Mouse (Mus musculus): ENCODE measurements around the gene Gm47283.
"Not testable (repeated sequence)": the region's sequence is repeated elsewhere in the genome, so short reads cannot be mapped to it uniquely, and the experiment has no call there.

Gm47283 gene

DNA sequence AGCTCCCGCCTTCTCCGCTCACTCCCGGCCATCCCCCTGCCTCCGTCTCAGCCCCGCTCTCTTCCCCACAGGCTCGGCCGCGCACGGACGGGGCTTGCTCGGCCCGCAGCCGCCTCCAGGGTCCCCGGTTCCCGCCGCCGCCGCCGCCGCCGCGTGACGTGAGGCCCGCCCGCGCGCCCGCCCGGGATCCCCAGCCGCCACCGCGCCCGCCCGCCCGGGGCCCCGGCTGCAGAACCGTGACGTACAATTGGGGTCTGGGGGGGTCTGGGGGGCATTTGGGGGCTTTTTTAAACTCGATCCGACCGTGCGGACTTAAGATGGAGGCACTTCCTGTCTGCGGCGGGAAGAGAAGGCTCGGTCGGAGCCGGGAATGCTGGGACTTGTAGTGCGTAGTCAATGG lies at the start of gene Gm47283:
TSS of gene Gm47283 (plus strand) at position 301 of the 400 bp plus-strand sequence.
- not testable (repeated sequence) for DNase-seq

DNA sequence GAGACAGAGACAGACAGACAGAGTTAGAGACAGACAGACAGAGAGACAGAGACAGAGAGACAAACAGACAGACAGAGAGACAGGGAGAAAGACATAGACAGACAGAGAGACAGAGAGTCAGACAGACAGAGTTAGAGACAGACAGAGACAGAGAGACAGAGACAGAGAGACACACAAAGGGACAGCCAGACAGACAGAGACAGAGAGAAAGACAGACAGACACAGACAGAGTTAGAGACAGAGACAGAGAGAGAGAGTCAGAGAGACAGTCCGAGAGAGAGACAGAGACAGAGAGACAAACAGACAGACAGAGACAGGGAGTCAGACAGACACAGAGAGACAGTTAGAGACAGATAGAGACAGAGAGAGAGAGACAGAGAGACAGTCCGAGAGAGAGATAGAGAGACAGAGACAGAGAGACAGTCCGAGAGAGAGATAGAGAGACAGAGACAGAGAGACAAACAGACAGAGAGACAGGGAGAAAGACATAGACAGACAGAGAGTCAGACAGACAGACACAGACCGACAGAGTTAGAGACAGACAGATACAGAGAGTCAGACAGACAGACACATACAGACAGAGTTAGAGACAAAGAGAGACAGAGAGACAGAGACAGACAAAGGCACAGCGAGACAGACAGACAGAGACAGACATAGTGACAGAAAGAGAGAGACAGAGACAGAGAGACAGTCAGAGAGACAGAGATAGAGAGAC lies 49.2 kb upstream of the Gm47283 start:
- not testable (repeated sequence) for DNase-seq

GRCm38 (mm10) chrY:90736217-90737000 lies 48.1 kb upstream of the Gm47283 start:
- not testable (repeated sequence) for DNase-seq

- DNase-seq = no peak
Measured at GRCm38 (mm10) chrY:90737606-90738430, 46.7 kb upstream of the Gm47283 start.

DNA sequence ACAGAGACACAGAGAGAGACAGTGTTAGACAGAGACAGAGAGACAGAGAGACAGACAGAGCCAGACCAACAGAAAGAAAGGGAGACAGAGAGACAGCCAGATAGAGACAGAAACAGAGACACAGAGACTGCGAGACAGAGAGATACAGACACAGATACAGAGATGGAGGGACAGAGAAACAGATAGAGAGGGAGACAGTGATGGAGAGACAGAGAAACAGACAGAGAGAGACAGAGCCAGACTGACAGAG lies 46.2 kb upstream of the Gm47283 start:
- no peak for DNase-seq

DNA sequence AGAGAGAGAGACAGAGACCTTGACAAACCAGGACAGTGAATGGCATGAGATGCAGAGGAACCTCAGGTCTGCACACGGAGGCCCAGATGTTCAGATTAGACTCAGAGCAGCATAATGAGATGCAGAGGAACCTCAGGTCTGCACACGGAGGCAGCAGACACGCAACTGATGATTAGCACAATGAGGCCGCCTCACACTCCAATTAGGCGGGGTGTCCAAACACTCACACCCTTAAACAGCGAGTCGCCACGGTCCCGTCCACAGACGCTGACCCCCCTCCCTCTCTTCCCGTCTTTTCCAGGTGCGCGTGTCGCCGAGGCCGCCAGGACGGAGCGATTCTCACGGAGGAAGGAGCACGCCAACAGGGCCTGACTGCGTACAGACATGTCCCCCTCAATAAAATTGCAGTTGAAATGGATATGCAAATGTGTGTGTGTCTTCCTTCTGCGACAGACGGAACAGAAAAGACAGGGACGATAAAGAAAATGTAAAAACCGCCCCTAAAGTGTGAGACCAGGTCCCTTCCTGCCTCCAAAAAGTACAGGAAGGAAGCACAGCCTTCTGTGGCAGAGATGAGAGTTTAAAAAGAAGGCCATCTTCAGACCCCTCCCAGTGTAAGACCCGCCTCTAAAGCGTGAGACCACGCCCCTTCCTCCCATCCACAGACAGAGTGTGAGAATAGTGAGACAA lies 45.6 kb upstream of the Gm47283 start:
- DNase-seq = not testable (repeated sequence)

DNA sequence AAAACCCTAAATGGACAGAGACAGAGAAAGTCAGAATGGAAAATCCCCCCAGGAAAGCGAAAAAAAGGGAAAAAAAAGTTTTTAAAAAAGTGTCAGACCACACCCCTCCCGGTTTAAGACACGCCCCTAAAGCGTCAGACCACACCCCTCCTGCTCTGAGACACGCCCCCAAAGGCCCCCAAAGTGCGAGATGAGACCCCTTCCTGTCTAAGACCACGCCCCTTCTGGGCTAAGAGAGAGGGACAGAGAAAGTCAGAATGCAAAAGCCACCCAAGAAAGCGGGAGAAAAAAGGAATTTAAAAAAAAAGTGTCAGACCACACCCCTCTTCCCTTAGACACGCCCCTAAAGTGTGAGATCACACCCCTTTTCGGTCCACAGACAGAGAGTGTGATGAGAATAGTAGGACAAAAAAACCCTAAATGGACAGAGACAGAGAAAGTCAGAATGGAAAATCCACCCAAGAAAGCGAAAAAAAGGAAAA lies 45.0 kb upstream of the Gm47283 start:
- not testable (repeated sequence) for DNase-seq

DNA sequence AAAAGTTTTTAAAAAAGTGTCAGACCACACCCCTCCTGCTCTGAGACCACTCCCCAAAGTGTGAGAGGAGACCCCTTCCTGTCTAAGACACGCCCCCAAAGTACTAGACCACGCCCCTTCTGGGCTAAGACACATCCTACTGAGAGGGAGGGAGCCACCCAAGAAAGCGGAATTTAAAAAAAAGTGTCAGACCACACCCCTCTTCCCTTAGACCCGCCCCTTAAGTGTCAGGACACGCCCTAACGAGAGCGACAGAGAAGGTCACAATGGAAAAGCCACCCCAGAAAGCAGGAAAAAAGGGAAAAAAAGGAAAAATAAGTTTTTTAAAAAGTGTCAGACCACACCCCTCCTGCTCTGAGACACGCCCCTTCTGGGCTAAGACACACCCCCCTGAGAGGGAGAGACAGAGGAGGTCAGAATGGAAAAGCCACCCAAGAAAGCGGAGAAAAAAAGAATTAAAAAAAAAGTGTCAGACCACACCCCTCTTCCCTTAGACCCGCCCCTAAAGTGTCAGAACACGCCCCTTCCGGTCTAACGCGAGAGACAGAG lies 44.5 kb upstream of the Gm47283 start:
- no peak for DNase-seq

GRCm38 (mm10) chrY:90741006-90741405 lies 43.5 kb upstream of the Gm47283 start:
- not testable (repeated sequence) for DNase-seq

DNA sequence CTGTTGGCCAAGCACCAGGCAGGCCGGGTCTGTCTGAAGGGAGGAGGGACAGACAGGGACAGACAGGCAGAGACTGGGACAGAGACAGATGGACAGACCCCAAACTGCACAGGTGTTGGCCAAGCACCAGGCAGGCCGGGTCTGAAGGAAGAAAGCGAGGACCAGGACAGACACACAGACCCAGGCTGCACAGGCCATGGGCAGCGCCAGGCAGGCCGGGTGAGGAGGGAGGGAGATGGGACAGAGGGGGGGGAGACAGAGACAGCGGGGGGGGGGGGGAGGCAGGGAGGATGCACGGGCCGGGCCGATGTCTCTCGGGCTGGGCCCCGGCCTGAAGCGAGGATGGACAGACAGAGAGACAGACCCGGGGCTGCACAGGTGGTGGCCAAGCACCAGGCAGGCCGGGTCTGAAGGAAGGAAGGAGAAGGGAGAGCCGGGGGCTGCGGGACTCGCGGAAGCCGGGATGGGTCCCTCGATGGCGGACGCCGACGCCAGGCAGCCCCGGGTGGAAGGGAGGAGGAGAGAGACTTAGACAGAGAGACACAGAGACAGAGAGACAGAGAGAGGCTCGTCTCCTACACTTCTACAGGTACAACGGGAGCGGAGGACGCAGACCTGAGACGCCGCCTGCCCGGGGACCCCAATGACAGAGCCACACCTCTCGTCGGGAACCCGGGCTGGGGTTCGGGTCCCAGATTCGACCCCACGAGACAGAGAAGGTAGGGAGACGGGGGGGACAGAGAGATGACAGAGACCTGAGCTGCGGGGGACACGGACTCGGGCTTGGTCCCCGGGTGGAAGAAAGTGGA lies 42.9 kb upstream of the Gm47283 start:
- DNase-seq = peak; percentile 12

GRCm38 (mm10) chrY:90742261-90743052 lies 42.1 kb upstream of the Gm47283 start:
- not testable (repeated sequence) for DNase-seq

DNA sequence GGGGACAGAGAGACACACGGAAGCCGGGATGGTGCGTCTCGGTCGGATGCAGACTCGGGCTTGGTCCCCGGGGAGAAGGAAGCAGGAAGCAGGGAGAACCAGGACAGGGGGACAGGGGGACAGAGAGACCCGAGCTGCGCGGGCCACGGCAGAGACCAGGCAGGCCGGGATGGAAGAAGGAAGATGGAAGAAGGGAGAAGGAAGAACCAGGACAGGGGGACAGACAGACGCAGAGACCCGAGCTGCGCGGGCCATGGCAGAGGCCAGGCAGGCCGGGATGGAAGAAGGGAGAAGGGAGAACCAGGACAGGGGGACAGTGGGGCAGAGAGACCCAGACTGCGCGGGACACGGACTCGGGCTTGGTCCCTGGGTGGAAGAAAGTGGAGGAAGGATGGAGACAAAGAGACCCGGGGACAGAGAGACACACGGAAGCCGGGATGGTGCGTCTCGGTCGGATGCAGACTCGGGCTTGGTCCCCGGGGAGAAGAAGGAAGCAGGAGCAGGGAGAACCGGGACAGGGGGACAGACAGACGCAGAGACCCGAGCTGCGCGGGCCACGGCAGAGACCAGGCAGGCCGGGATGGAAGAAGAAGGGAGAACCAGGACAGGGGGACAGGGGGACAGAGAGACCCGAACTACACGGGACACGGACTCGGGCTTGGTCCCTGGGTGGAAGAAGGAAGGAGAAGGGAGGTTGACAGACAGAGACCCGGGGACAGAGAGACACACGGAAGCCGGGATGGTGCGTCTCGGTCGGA lies 41.3 kb upstream of the Gm47283 start:
- not testable (repeated sequence) for DNase-seq

DNA sequence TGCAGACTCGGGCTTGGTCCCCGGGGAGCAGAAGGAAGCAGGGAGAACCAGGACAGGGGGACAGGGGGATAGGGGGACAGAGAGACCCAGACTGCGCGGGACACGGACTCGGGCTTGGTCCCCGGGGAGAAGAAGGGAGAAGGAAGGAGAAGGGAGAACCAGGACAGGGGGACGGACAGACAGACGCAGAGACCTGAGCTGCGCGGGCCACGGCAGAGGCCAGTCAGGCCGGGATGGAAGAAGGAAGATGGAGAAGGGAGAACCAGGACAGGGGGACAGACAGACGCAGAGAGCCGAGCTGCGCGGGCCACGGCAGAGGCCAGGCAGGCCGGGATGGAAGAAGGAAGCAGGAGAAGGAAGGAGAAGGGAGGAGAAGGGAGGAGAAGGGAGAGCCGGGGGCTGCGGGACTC lies 40.7 kb upstream of the Gm47283 start:
- no peak for DNase-seq

DNA sequence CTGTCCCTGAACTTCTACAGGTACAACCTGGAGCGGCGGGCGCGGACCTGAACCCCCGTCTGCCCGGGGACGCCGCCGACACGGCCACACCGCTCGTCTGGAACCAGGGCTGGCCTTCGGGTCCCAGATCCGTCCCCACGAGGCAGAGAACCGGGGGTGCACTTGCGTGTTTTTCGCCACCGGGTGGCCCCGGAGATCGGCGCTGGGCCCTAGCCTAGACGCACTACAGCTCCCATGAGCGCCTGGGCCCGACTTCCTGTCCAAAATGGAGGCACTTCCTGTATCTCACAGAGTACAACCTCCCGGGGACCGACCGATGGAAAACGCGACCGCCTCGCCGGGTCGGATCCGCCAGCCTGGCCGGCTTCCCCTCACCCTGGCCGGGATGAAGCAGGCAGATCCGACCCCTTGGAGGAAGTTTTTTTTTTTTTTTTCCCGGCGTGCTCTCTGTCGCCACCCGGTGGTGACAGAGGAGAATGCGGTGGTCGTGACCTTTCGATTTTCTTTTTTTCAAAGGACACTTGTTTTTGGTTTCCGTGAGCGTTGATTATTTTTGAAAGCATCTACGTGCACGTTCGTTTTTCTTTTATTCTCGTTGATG lies 40.1 kb upstream of the Gm47283 start:
- peak; percentile 89 for DNase-seq

DNA sequence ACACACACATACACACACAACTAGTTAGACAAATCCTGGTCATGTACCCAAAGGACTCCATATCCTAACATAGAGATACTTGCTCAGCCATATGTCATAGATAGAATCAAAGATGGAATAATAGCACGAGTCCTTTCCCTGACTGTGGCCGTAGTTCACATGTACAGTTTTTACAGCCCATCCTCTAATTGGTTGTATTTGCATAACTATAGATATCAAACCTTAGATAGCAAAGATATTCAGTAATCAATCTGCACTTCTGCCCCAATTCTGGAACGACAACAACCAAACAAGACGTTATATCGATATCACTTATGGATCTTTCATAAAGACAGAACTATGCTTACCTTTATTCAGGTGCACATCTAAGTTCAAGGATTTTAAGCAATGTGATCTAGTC lies 39.3 kb upstream of the Gm47283 start:
- not testable (repeated sequence) for DNase-seq

DNA sequence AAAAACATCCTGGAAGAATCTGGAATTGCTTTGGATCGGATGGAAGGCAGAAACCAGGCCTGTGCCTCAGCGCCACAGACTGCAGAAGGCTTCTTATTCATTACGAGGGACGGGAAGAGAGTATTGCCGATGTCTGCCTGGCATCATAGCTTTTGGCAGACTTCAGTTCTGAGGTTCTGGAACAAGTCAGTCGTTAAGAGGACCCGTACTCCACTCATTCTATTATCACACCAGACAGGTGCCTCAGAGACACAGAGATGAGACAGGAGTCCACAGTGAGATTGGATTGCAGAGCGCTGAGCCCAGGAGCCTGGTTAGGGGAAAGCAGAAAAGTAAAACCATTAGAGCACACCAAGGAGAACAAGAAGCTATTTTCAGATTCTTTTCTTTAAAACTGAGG lies 29.8 kb upstream of the Gm47283 start, which contains the start of gene Gm21860:
TSS of gene Gm21860 (minus strand) at position 101 of the 400 bp plus-strand sequence.
- not testable (repeated sequence) for DNase-seq

GRCm38 (mm10) chrY:90839077-90839476 lies 54.5 kb downstream of the Gm47283 start, which contains the start of gene Gm21748:
Gene Gm21748 (minus strand): TSS chrY:90839177.
- DNase-seq = not testable (repeated sequence)

Data from kidney, adult 11 months (tissue).